ENCODE assay signal across 8 mouse cellular contexts in the genomic region with DNA sequence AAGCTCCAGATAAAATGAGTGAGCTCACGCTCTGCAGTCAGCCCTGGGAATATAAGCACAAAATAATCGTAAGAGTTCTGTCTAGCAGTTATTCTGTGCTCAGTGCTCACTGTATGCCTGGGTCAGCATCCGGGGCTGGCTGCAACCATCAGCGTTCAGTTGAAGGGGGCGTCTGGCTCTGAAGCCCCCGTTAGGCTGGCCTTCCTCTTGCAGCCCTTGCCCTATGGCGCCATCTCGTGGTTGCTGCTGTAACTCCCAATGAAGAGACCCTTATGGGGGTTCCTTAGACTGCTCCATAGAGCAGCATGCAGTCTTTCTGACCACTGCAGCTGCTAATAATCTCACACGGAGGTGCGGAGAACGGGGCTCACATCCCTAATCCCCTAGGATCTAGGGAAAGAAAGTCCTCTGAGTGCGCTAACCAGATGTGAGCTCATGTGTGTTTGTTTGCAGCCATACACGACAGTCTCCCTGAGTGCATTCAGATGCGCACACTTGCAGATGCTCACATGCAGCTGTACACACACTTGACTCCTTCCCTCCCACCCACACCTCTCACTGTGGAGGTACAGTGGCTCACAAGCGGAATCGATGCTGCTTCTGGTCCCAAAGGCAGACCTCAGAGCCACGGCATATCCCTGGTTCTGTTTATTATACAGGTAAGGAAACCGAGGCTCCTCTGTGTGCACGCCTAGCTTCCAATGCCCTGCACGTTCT. TPM values are rescaled to one million over a fixed set of nuclear protein-coding genes. Genes with fewer than 3 reads are reported as not detected.
DNase-seq lines count a peak whose midpoint lies in the region; ATAC-seq and TF ChIP-seq lines count a peak whose summit lies in the region.

No protein-coding gene starts in this region.

- H3K27me3 ChIP-seq in intestine, embryonic 14.5 days (replicated peaks; ENCODE audit: control insufficient read depth, insufficient read depth, low read length), result no peaks in the 10 kb centered on the region
- no peaks in the 10 kb centered on the region for H3K27me3 ChIP-seq in midbrain, embryonic 11.5 days (ENCODE audit: control insufficient read depth, insufficient read depth, low read length)
- no peaks in the 10 kb centered on the region for H3K27me3 ChIP-seq in spleen, adult 2 months (ENCODE audit: control insufficient read depth, insufficient read depth, low read length)

- H3K27ac ChIP-seq in intestine, embryonic 14.5 days (ENCODE audit: low read depth), result no peak overlapping the region
- no peak overlapping the region for H3K27ac ChIP-seq in midbrain, embryonic 11.5 days (ENCODE audit: low read depth, low read length)
- no peak overlapping the region for H3K27ac ChIP-seq in spleen, adult 2 months (ENCODE audit: insufficient read depth, low read length)

- no peaks in the 10 kb centered on the region for H3K9me3 ChIP-seq in intestine, embryonic 14.5 days (ENCODE audit: control insufficient read depth, low read length)
- no peaks in the 10 kb centered on the region for H3K9me3 ChIP-seq in midbrain, embryonic 11.5 days (ENCODE audit: control insufficient read depth, low read length)

- H3K36me3 ChIP-seq in intestine, embryonic 14.5 days (ENCODE audit: control insufficient read depth, insufficient read depth, low read length), result peaks cover 29% of the 10 kb centered on the region
- H3K36me3 ChIP-seq in midbrain, embryonic 11.5 days (ENCODE audit: control insufficient read depth, insufficient read depth, low read length), result peaks cover 6% of the 10 kb centered on the region; the same call in 1 of the 2 replicates
- H3K36me3 ChIP-seq in spleen, adult 2 months (ENCODE audit: control insufficient read depth, insufficient read depth, low read length), result peaks cover 20% of the 10 kb centered on the region

- peak overlapping the region; percentile 25; the same call in 1 of the 2 replicates for H3K4me2 ChIP-seq in intestine, embryonic 14.5 days (ENCODE audit: low read length)
- H3K4me2 ChIP-seq in midbrain, embryonic 11.5 days, result no peak overlapping the region; the same call in 1 of the 2 replicates

- 34% methylated on average over 20 of the region's 20 CpGs for WGBS in intestine, embryonic 14.5 days
- 35% methylated on average over 20 of the region's 20 CpGs for WGBS in midbrain, embryonic 11.5 days
- 44% methylated on average over 20 of the region's 20 CpGs for WGBS in spleen, adult 2 months

- no peak overlapping the region for H3K4me3 ChIP-seq in intestine, embryonic 14.5 days (ENCODE audit: low read depth, low read length)
- H3K4me3 ChIP-seq in midbrain, embryonic 11.5 days (ENCODE audit: low read depth, low read length), result no peak overlapping the region
- no peak overlapping the region for H3K4me3 ChIP-seq in spleen, adult 2 months (ENCODE audit: extremely low read depth, insufficient read depth, insufficient read length)

- peak; percentile 93 for DNase-seq in heart, adult 11 months
- DNase-seq in heart, postnatal 25 days (ENCODE audit: low spot score), result no peak
- peak; percentile 83 for DNase-seq in gastrocnemius, postnatal 10 days
- DNase-seq in intestine, embryonic 14.5 days (ENCODE audit: low spot score), result peak; percentile 92
- DNase-seq in left cerebral cortex, postnatal 36 days (ENCODE audit: low spot score in 2 of 2), result peak; percentile 61 to 64
- DNase-seq in midbrain, embryonic 11.5 days (ENCODE audit: low spot score, missing footprints), result peak; percentile 99
- DNase-seq in spleen, adult 2 months (ENCODE audit: low read depth in 1 of 2, low spot score in 2 of 2), result peak; percentile 14 to 40

- intact Hi-C loops in heart, postnatal 25 days (cut with DNase I), result loop anchor here (1.0 to 10.0 kb wide), 2 partner anchors 200 to 315 kb away; no protein-coding TSS in a partner anchor
- intact Hi-C loops in left cerebral cortex, postnatal 36 days (cut with DNase I), result loop anchor here (1.0 to 2.0 kb wide), 2 partner anchors 184 to 201 kb away; no protein-coding TSS in a partner anchor

- H3K4me1 ChIP-seq in intestine, embryonic 14.5 days (replicated peaks; ENCODE audit: control insufficient read depth, insufficient read depth, low read length), result no peaks in the 10 kb centered on the region
- no peaks in the 10 kb centered on the region for H3K4me1 ChIP-seq in midbrain, embryonic 11.5 days (ENCODE audit: control insufficient read depth, insufficient read depth, low read length)
- H3K4me1 ChIP-seq in spleen, adult 2 months (ENCODE audit: control insufficient read depth, insufficient read depth, insufficient read length), result no peaks in the 10 kb centered on the region

- ATAC-seq in common myeloid progenitor, adult 5-6 weeks (replicated peaks; ENCODE audit: low read depth, poor library complexity, severe bottlenecking), result peak; percentile 81
- peak; percentile 71 for ATAC-seq in intestine, embryonic 14.5 days (replicated peaks; ENCODE audit: low FRiP score, low TSS enrichment, low read depth)
- peak; percentile 88 for ATAC-seq in midbrain, embryonic 11.5 days (ENCODE audit: low FRiP score)

- no peak overlapping the region for H3K9ac ChIP-seq in intestine, embryonic 14.5 days (ENCODE audit: low read length)
- H3K9ac ChIP-seq in midbrain, embryonic 11.5 days (ENCODE audit: low read length), result 0 out of 2 replicates have a peak overlapping the region, but pooled peaks have one; percentile 5

- no peak for TF ChIP-seq POLR2A in spleen, adult 2 months (IDR thresholded peaks at IDR 0.05; ENCODE audit: low read depth, low read length)

- TF ChIP-seq CTCF in spleen, adult 2 months (IDR thresholded peaks at IDR 0.05; ENCODE audit: extremely low read depth, insufficient read depth, insufficient read length, insufficient replicate concordance), result peak; percentile 52; the same call in 1 of the 2 replicates

RNA-seq across cellular contexts. Expression of gene Bms1, which starts 39.7 kb away (rescaled TPM):
- 10 to 100 TPM; 22.0 to 24.7 TPM for total RNA-seq in heart, postnatal 25 days (2021)
- total RNA-seq in common myeloid progenitor, adult 5-6 weeks (2017), result 111 and 114 TPM in 2 replicates
- 10 to 100 TPM; 24.0 to 25.6 TPM for total RNA-seq in gastrocnemius, postnatal 10 days (2021)
- polyA plus RNA-seq in intestine, embryonic 14.5 days (2014; fragmentation: Nextera tagmentation; extraction: Ambion mirVana), result 33.7 and 38.4 TPM in 2 replicates
- total RNA-seq in left cerebral cortex, postnatal 36 days (2021), result 10 to 100 TPM; 26.1 to 33.3 TPM
- 43.4 and 46.2 TPM in 2 replicates for polyA plus RNA-seq in midbrain, embryonic 11.5 days (2014; fragmentation: Nextera tagmentation; extraction: Ambion mirVana)
- 3.5 and 3.8 TPM in 2 replicates for polyA plus RNA-seq in spleen, adult 2 months (2012; rRNA removed)
